Mouse (Mus musculus) thymus, adult 2 months (tissue): ENCODE results near the gene Nectin4. TPM values are rescaled to one million over a fixed set of nuclear protein-coding genes. Genes with fewer than 3 reads are reported as not detected.

Experiments
- DNase-seq: peaks from one replicate; pipeline ENCODE4 v3.0.0; 2021
- H3K27ac ChIP-seq: fragments of 200-500 bp; 2 replicates; pipeline ENCODE4 v1.5.1; 2012; ENCODE audit warnings: low read length, control low read depth; ENCODE audit not compliant: control insufficient read depth, insufficient read depth
- H3K27me3 ChIP-seq: fragments of 200-500 bp; 2 replicates; pipeline ENCODE4 v1.6.1; 2012; ENCODE audit warnings: mild to moderate bottlenecking, low read length, moderate library complexity, mixed read lengths; ENCODE audit not compliant: control insufficient read depth, insufficient read depth
- H3K36me3 ChIP-seq: fragments of 200-500 bp; 2 replicates; pipeline ENCODE4 v1.6.1; 2012; ENCODE audit warnings: mild to moderate bottlenecking, low read length, moderate library complexity; ENCODE audit not compliant: control insufficient read depth, insufficient read depth
- H3K4me1 ChIP-seq: fragments of 200-500 bp; replicated peaks from 2 replicates; pipeline ENCODE4 v1.6.1; 2012; ENCODE audit warnings: low read length; ENCODE audit not compliant: control insufficient read depth, insufficient read depth
- H3K4me3 ChIP-seq: fragments of 200-500 bp; 2 replicates; pipeline ENCODE4 v1.5.1; 2012; ENCODE audit warnings: mild to moderate bottlenecking, low read length, control low read depth, moderate library complexity; ENCODE audit not compliant: control insufficient read depth, insufficient read depth
- CTCF ChIP-seq: fragments of 200-500 bp; IDR thresholded peaks from 2 replicates; pipeline ENCODE4 v1.5.1; 2012; ENCODE audit warnings: mild to moderate bottlenecking, control low read depth, low read length, moderate library complexity, borderline replicate concordance; ENCODE audit not compliant: control insufficient read depth, poor library complexity, insufficient read depth; ENCODE audit errors: extremely low read depth
- POLR2A ChIP-seq: fragments of 200-500 bp; IDR thresholded peaks from 2 replicates; pipeline ENCODE4 v1.6.1; 2012; ENCODE audit warnings: mild to moderate bottlenecking, low read length, control low read depth, moderate library complexity; ENCODE audit not compliant: control insufficient read depth, poor library complexity, insufficient read depth; ENCODE audit errors: extremely low read depth
- WGBS: fragments of 180-500 bp; shearing (Covaris S2); methylation state at CpG from one replicate; pipeline ENCODE4 v1.1.7; 2018; 5-methylcytosine and 5-hydroxymethylcytosine counted together
- polyA plus RNA-seq: library from polyadenylated mRNA; depleted of rRNA; stranded (reverse); fragments of >200 nt; gene quantifications from 2 replicates; pipeline ENCODE4 v1.2.3, GENCODE M21; 2012

The Nectin4 gene
- polyA plus RNA-seq, 1 experiment: 3.5 TPM

DNA sequence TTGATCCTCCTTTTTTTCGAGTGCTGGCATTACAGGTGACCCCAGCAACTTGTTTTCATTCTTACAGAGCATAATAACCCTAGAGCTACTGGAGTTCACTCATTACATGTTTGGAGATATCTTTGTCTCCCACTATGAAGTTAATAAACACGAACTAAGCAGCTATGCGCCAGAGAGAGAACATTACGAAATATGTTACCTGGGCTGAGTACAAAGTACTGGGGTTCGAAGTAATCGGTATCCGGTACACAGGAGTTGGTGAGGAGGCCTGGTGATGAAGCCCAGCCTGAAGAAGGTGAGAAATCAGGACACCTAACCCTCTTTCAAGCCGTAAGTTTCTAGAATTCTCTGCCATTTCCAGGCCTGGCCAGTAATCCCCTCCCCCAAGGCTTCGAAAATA is 25.2 kb upstream of the Nectin4 start:
- Histone ChIP-seq H3K27me3 (no peaks in the 10 kb centered on the region), H3K27ac (no peak overlapping the region), H3K36me3 (peaks cover 29% of the 10 kb centered on the region), H3K4me1 (peaks cover 12% of the 10 kb centered on the region), H3K4me3 (no peak overlapping the region)
- 75% methylated on average over 9 of the region's 9 CpGs for WGBS
- DNase-seq: no peak
- TF ChIP-seq POLR2A (no peak), CTCF (no peak)

DNA sequence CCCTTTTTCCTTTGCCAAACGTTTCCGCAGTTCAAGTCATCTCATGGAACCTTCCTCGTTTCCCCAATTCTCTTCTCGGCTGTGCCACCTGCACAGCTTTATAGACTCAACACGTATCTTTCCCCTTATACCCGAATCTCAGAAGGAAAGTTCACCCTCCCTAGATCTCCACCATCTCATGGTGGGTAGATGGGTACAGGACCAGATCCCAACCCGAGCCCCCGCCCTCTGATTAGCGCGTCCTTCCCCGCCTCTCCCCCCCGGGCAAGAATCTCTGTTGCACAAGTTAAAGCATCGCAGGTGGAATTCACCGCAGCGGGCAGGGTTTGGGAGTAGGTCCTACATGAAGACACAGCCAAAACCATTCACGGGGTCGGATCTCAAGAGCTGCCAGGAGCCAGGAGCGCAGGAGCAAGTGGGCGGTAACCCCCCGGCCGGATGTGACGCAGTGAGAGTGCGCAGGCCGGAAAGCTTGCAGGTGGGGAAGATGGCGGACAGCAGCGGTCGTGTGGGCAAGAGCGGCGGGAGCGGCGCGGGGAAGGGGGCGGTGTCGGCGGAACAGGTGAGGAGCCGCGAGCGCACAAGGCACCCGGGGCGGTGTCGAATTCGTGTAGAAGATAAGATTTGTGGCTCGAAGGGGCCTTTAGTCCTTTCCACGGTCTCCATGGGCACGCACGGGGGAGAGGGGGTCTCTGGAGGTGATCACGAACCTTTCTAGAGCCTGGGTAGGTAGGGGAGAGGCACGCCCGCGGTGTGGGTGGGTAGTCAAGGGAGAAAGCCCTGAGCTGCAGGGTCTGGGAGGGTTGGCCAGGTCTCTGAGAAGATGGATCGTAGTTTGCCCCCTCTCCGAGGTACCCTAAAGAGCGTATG is 24.4 kb upstream of the Nectin4 start, which contains the start of the genes Nit1 and Pfdn2:
Gene Nit1, minus strand, starts transcription at position 422 of the 870 bp plus-strand sequence.
Gene Pfdn2, plus strand, starts transcription at position 446 of the 870 bp plus-strand sequence.
- peaks cover 23% of the 10 kb centered on the region for H3K36me3 ChIP-seq
- peak; percentile 92 for DNase-seq
- peak within 1 kb of the TSS; percentile 87 for H3K4me3 ChIP-seq
- peak within 1 kb of the TSS; percentile 9; the same call in 1 of the 2 replicates for H3K27ac ChIP-seq
- TF ChIP-seq POLR2A (peak; percentile 81), CTCF (peak; percentile 57; the same call in 1 of the 2 replicates)
- WGBS: under 1% methylated on average over 53 of the region's 53 CpGs
- peaks cover 12% of the 10 kb centered on the region for H3K4me1 ChIP-seq
- no peaks in the 10 kb centered on the region for H3K27me3 ChIP-seq

DNA sequence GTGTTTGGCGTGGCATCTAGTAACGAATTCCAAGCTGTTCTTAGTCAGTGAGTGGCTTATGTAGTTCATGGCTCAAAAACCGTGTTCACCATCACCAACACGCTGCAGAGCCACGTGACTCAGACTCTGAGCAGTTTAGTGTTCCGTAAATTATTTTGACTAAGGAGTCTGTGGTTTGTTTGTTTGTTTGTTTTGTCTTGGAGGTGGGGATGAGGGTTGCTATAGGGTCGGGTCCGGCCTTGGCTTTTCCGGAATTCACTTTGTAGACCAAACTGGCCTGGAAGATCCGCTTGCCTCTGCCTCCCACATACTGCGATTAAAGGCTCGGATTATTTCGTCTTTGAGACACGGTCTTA is 23.8 kb upstream of the Nectin4 start:
- no peak for DNase-seq
- WGBS: 2% methylated on average over 14 of the region's 14 CpGs
- no peak for TF ChIP-seq CTCF
- no peak for TF ChIP-seq POLR2A
- Histone ChIP-seq H3K4me1 (peaks cover 12% of the 10 kb centered on the region), H3K27ac (no peak overlapping the region; the same call in 1 of the 2 replicates), H3K36me3 (peaks cover 16% of the 10 kb centered on the region), H3K4me3 (peak overlapping the region; percentile 87), H3K27me3 (no peaks in the 10 kb centered on the region)

DNA sequence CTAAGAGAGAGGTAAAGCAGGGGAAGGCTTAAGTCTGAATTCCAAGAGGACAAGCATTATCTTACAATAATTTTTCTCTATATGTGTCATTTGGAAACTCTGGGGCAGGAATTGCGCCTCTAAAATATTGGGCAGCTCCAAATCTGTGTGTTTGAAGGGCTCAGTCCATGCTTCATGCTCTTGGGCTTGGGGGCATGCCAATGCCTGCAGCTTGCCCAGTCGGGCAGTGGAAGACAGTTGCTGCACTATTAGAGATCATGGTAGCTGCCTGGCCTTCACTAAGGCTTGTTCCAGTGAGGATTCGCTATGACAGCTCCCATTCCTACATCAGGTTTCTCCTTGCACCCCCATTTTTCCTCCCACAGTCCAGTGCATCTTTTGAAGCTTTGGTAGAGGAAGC is 21.2 kb upstream of the Nectin4 start:
- no peak overlapping the region for H3K4me3 ChIP-seq
- no peaks in the 10 kb centered on the region for H3K27me3 ChIP-seq
- H3K36me3 ChIP-seq: no peaks in the 10 kb centered on the region
- no peak for DNase-seq
- H3K4me1 ChIP-seq: peaks cover 12% of the 10 kb centered on the region
- H3K27ac ChIP-seq: no peak overlapping the region
- no peak for TF ChIP-seq POLR2A
- TF ChIP-seq CTCF: no peak
- WGBS: 87% methylated on average over 3 of the region's 3 CpGs

DNA sequence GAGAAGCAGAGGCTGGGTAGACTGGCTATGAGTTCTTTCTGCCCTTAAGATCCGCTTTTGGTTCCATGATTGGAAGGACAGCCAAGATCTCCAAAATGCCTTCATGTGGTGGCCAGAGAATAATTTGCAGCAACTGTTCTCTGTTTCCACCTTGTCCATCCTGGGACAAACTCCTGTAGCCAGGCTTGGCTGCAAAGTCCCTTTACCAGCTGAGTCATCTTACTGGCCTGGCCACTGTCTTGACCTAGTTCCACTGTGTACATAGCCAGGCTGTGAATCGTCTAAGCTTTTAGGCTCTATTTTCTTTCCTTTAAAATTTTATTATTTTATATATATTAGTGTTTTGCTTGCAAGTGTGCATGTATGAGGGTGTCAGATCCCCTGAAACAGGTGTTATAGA is 20.7 kb upstream of the Nectin4 start:
- DNase-seq: no peak
- Histone ChIP-seq H3K4me1 (peaks cover 8% of the 10 kb centered on the region), H3K36me3 (no peaks in the 10 kb centered on the region)

DNA sequence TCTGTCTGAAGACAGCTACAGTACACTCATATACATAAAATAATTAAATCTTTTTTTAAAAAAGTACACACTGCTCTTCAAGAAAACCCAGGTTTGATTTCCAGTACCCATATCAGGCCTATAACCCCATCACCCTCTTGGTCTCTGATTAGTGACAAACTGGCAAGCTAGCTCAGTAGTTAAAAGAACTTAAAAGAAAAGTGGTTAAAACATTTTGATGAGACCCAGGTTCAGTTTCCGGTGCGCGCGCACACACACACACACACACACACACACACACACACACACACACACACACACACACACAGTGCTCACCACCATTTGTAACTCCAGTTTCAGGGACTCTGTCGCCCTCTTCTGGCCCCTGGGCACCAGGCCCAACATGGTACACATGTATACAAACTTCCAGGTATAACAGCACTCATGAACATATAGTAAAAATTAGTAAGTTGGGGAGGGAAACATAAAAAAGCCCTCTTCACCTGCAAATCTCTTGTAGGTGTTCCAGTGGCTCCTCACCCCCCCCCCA is 14.0 kb upstream of the Nectin4 start:
- TF ChIP-seq POLR2A (no peak), CTCF (peak; percentile 61; the same call in 1 of the 2 replicates)
- H3K27ac ChIP-seq: no peak overlapping the region
- no peak overlapping the region for H3K4me3 ChIP-seq
- no peaks in the 10 kb centered on the region for H3K27me3 ChIP-seq
- peaks cover 8% of the 10 kb centered on the region; the same call in 1 of the 2 replicates for H3K36me3 ChIP-seq
- peaks cover 6% of the 10 kb centered on the region for H3K4me1 ChIP-seq
- WGBS: 35% methylated on average over 5 of the region's 5 CpGs
- peak; percentile 53 for DNase-seq

More for the DNA sequence above, 20.7 kb upstream of the Nectin4 start:
- Histone ChIP-seq H3K27ac (no peak overlapping the region), H3K4me3 (no peak overlapping the region), H3K27me3 (no peaks in the 10 kb centered on the region)
- TF ChIP-seq CTCF: no peak
- no peak for TF ChIP-seq POLR2A
- 91% methylated on average over 2 of the region's 2 CpGs for WGBS
